Mouse (Mus musculus) mouse trophoblast stem cell (cell line): ENCODE data around the gene Prss54.

ENCODE experiments used
- in situ Hi-C, 2 experiments: fragments of 300-500 bp; cut with MseI, MboI; formaldehyde crosslinking; loops; 2 replicates in 1 of 2; 3 replicates in 1 of 2; pipeline ENCODE4 v1.15.1; 2025

The Prss54 gene

DNA sequence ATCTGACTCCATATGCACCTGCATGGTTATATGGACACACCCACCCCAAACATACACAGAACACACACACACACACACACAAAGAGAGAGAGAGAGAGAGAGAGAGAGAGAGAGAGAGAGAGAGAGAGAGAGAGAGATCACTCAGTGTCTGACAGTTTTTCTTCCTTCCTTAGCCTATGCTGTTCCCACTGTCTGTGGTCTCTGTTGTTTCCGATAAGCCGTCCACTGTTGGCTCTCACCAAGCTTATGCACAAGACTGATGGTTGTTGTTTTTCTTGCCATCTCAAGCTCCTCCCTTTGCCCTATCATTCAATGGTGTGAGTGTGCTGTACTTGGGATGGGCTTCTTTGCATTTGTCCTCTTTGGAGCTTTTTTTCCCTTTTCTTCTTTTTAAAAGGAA is 20.2 kb downstream of the Prss54 start:
- in situ Hi-C loops, result no loop called here

DNA sequence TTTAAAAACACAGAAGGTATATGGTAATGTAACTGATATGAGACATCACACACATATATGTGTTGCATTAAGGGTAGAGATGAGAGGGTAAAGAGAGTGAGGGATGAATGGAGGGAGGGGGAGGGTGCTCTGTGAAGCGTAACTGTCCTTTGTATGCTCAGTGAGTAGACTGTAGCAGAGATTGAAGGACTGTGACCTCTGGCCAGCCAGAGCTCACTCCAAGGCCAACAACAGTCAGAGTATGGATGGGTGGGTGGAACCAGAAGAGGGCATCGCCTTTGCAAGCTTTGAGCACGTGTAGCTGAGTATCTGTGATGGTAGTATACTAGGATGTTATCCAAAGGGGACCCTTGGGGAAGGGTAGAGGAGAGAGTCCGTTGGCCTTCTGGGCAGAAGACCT is 24.6 kb downstream of the Prss54 start:
- in situ Hi-C loops, result no loop called here

DNA sequence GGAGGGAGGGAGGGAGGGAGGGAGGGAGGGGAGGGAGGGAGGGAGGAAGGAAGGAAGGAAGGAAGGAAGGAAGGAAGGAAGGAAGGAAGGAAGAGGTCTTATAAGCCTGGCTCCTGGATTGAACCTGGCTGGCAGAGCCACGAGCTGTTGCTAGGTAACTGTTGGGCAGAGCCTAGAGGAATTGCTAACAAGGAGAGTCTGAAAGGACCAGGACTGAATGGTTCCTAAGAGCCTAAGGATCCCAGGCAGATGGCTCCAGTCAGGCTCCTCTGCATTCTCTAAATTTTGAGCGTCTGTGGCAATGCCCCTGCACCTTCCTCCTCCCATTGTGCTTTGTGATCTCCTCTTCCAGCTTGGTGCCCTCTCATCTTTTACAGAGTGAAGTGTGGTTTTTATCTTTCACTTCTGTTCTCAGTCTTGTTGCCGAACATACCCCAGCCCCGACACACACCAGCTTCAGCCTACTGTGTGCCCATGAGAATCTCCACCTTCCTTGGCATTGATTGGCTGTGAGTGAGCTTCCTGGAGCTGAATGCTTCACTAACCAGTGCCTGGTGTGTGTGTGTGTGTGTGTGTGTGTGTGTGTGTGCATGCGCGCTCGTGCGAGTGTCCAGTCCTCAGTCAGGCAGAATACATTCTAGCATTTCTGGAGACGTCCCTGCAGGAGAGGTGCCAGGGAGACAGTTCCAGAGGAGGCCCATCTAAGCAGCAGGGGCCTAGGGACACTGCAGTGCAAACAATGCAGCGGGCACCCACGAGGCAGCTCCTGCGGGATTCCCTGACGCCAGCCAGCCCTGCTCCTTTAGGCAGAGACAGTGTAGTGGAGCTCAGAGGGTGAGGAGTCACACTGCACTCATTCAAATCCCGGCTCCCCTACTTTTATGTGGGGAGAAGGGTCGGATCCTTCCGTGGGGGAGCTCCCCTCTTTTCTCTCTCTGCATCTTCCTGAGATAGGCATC is 26.0 kb downstream of the Prss54 start:
- in situ Hi-C loops, result no loop called here

DNA sequence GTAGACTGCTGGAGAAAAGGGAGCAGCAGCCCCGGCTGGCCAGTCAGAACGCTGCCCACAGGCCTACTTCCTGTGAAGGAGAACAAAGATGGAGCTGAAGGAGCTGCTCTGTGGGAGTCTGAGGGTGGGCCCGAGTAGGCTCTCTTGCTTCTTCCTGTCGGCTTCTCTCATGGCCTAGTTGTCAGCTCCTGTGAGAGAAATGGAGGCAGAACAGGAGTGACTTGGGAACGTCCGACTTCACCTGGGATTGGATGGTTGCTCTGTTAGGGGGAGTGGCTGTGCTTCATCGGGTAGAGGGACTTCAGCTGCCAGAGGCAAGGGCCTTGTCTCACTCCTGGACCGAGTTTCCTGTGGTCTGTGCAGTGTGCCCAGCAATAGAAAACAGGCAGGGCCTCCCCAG is 28.2 kb downstream of the Prss54 start:
- in situ Hi-C loops, result no loop called here

DNA sequence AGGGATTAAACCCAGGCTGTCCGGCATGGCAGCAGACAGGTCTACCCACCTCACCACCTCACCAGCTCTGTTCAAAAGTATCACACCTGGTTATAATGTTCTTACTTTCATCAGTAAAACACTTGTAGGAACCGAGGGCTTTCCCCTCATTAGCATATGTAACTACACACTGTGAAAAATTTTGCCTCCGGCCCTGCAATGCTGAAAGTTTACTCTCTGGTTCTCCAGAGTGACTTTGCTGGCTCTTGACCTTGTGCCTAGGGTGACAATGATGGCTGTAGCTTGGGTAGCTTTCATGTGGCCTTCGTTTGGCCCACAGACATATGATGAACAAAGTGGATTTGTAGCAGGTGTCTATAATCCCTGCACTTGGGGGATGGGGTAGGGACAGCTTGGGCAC is 29.2 kb downstream of the Prss54 start:
- in situ Hi-C loops, result no loop called here

DNA sequence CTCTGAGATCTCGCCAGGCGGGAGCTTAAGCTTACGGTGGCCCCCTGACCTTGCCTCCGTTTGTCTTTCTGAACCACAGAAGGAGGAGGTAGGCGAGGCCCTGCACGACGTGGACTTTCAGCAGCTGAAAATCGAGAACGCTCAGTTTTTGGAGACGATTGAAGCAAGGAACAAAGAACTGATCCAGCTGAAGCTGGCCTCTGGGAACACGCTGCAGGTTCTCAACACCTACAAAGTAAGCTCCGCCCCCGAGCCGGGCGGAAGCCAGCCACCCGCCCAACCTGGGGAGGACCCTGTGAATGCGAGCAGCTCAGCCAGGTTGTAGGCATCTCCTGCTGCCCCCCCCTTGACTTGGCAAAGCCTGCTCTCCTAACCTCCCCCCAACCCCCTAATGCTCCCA is 30.3 kb downstream of the Prss54 start:
- in situ Hi-C loops, result no loop called here

DNA sequence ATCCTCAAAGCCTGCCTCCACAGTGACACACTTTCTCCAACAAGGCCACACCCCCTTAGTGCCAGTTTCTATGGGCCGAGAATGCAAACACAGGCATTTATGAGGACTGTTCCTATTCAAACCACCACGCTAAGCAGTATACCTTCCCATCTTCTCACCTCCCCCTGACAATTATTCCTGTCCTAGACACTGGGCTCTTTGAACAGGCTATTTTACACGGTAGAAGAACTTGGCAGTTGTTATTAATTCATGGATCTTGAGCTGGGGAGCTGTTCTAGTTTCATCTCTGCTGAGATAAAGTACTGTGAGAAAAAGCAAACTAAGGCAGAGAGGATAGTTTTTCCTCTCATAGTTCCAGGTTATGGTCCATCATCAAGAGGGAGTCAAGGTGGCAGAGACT is 33.1 kb downstream of the Prss54 start:
- in situ Hi-C loops, result no loop called here

DNA sequence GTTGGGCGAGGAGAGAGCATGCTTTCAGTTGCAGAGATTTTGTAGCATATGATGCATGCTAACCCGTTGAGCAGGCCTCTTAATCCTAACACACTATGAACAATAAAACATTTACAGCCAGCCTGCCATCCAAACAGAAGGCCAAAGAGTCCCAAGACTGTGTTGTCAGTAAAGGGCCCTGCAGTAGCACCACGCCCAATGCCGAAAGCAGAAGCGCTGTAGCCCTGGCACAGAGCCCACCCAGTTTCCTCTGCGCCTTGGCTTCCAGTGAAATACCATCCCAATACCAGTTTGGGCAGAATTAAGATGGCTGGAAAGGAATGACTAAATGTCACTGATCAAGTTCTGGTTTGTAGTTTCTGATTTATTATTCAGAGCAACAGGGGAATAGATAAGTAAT is 33.9 kb downstream of the Prss54 start:
- in situ Hi-C loops, result no loop called here

DNA sequence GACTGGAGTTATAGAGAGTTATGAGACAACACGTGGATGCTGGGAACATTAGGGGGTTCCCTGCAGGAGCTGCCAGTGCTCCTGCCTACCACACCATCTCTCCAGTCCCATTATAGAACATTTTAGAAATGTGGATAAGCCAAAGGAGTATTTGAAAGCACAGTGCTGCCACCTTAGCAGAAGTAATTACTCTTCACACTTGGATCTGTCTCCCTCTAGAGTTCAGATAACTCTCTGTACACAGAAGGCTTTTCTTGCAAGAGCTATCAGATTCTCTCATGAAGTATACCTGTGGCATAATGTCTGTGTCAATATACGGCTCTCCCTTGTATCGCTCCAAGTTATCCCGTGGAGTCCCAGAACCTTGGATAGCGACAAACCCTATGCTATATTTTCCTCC is 36.7 kb downstream of the Prss54 start:
- in situ Hi-C loops, result no loop called here

DNA sequence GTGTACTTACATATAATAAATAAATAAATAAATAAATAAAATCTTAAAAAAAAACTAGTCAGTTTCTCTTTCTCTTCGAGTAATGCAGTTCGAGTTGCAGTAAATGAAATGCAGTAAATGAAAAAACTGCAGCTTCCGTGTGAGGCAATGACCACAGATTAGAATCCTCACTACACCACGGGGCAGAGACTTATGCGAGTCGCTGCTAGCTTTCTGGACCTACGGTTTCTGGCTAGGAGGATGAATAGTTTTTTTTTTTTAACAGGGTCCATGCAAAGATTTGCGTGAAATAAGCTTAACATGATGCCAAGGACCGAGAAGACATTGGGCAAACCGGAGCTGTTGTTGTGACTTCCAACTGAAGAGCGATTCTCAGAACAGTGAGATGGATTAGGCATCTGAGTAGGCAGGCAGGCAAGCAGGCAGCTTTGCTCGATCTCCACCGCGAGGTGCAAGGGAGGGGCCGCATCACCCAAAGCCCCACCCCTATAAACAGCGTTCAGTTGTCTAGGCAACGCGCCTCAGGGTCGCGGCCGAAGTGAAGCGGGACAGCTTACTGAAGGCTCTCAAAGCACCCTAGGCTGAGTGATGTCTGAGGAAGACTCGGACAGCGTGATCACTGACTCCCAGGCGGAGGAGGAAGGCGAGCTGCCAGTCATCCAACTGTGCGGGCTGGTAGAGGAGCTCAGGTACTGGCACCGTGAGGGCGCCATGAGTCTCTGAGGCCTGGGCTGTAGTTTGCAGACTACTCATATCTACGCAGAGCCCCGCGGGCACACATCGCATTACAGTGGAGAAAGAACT is 42.4 kb downstream of the Prss54 start, which contains the start of gene Ccdc113:
Gene Ccdc113, plus strand, starts transcription at position 502 of the 804 bp plus-strand sequence.
- in situ Hi-C loops, result no loop called here

DNA sequence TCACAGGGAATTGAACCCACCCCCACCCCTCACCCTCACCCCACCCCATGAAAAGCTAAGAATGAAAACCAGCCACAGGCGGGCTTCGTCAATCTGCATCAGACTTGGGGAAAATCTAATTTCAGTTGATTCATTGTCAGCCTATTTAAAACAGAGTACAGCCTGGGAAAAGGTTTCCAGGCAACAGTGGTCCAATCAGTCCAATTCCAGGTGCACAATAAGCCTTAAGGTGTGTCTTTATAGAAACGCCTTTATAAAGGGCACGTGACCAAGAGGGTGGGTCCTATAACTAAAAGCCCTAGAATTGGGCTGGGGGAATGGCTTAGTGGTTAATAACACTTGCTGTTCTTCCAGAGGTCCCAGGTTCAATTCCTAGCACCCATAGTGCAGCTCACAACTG is 43.9 kb downstream of the Prss54 start:
- in situ Hi-C loops, result no loop called here

DNA sequence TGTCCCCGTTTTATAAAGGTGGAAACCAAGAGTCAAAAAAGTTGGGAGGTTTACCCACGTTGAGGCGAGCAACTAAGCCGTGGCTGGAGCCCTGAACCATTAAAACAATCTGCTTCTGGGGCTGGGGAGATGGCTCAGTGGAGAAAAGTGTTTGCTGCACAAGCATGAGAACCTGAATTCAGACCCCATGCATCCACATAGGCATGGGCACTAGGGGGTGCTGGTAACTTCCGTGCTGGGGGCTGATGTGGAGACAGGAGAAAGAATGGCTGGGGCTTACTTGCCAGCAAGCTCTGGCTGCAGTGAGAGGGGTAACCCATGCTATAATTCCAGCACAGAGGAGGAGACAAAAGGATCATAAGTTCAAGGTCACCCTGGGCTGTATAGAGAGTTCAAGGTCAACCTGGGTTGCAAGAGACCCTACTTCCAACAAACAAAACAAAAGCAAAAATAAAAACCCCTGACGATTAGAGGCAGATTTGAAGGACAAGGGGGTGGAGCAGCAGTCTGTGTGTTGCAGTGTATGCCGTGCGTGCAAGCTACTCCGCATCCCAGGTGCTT is 47.3 kb downstream of the Prss54 start:
- in situ Hi-C loops, result no loop called here

DNA sequence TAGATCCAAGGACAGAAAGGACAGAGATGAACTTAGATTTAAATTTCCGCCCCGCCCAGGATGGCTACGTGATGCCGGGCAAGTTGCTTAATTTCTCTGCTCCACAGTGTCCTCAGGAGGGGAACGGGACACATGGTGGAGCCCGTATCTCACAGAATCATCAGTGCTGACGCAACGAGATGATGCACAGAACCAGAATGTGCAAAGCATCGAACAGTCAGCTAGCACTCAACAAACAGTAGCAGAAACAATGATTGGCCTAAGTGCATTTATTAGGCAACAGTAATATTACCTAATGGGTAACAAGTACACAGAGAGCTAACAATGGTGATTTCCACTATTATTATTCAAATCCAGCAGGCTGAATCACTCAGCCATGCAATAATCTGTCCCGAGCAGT is 47.9 kb downstream of the Prss54 start:
- in situ Hi-C loops, result no loop called here

DNA sequence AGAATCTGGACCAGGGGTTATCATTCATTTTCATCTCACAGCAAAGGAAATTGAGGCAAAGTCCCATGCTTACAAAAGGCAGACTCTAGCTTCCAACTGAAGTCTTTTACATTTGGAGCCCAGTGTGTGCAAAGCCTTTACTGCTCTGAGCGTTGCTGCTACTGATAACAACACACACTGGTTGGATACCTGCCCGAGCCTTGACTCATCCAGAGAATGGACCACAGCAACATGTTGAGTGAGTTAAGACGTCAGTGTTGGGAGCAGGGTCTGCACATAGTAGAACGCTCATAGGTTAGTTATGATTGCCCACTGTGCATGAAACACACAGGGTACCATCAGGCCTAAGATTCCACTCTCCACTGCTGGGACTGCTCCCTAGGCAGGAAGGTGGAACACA is 52.1 kb downstream of the Prss54 start:
- in situ Hi-C loops, result no loop called here

DNA sequence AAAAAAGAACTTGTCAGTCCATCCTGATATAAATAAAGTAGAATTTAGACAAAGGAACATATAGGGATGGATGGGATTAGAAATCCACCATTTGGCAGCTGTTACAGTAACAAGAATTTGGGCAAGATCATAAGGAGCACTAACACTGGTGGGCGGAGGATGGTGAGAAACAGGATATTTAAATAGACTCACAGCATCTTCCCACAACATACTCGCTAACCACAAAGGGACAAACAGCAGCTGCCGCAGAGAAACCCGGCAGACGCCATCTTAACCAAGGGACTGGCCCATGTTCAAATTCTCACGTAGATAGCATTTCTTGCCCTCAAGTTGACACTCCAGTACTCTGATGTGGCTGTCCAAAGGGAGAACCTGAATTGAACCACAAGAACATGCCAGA is 59.2 kb downstream of the Prss54 start:
- in situ Hi-C loops, result no loop called here

DNA sequence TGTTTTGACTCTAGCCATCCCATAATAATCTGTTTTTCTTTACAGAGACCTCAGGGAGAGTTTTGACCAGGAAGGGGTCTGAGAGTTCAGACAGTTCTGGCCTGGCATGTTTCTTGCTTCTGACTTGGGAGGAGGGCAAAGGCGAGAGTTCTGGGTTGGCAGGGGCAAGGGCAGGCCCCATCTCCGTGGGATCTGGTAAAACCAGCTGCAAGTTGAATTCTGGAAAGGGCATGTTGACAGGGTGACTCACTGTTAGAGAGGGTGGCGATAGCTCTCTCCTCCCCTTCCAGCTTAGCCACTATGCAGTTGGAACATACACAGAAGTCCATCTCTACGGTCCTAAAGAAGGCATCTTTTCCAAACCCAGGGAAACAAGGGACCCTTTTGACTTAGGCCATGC is 62.9 kb downstream of the Prss54 start:
- in situ Hi-C loops, result no loop called here

DNA sequence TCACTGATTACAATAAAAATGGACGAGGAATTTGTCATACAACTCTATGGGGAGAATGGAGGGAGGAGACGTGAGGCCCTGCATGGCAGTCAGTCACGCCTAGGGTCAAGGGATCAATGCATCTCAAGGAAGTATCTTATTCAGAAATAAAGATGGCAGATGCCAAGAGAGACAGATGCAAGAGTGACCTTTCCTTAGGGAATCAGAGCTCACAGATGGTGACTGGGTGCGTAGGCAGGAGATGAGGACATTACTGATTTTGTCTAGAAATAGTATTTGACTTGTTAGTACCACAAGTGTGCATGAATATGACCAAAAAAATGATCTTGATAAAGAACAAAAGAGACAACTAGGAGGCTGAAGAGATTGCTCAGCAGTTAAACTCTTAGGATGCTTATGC is 63.9 kb downstream of the Prss54 start:
- in situ Hi-C loops, result no loop called here
